Mouse (Mus musculus) midbrain, embryonic 14.5 days (tissue): ENCODE data around the gene Frmd3. TPM values are rescaled to one million over a fixed set of nuclear protein-coding genes. Genes with fewer than 3 reads are reported as not detected.

Experiments used
- ATAC-seq: fragments of 200-750 bp; cut with Nextera tagmentation; 2 replicates; pipeline ENCODE4 v1.8.0; 2017; ENCODE audit warnings: moderate number of reproducible peaks, moderate library complexity; ENCODE audit not compliant: low FRiP score, low TSS enrichment
- DNase-seq: peaks from one replicate; pipeline ENCODE4 v3.0.0-alpha.2; 2015
- H3K27ac ChIP-seq: fragments of 300-500 bp; sonication (generic); replicated peaks from 2 replicates; pipeline ENCODE4 v1.5.1; 2014; ENCODE audit warnings: mild to moderate bottlenecking, low read depth, low read length, moderate library complexity
- H3K27me3 ChIP-seq: fragments of 300-500 bp; sonication (generic); 2 replicates; pipeline ENCODE4 v1.6.1; 2014; ENCODE audit warnings: low read length, control low read depth, mixed read lengths; ENCODE audit not compliant: control insufficient read depth, insufficient read depth
- H3K36me3 ChIP-seq: fragments of 300-500 bp; sonication (generic); 2 replicates; pipeline ENCODE4 v1.6.1; 2014; ENCODE audit warnings: low read length, control low read depth; ENCODE audit not compliant: control insufficient read depth, insufficient read depth
- H3K4me1 ChIP-seq: fragments of 300-500 bp; sonication (generic); 2 replicates; pipeline ENCODE4 v1.6.1; 2014; ENCODE audit warnings: mild to moderate bottlenecking, antibody characterized with exemption, low read length, control low read depth; ENCODE audit not compliant: control insufficient read depth, insufficient read depth
- H3K4me2 ChIP-seq: fragments of 300-500 bp; sonication (generic); 2 replicates; pipeline ENCODE4 v1.6.1; 2014; ENCODE audit warnings: mild to moderate bottlenecking, low read length, moderate library complexity
- H3K4me3 ChIP-seq: fragments of 300-500 bp; sonication (generic); replicated peaks from 2 replicates; pipeline ENCODE4 v1.5.1; 2014; ENCODE audit warnings: low read depth, low read length
- H3K9ac ChIP-seq: fragments of 300-500 bp; sonication (generic); replicated peaks from 2 replicates; pipeline ENCODE4 v1.6.1; 2014; ENCODE audit warnings: mild to moderate bottlenecking, low read length, moderate library complexity
- H3K9me3 ChIP-seq: fragments of 300-500 bp; sonication (generic); 2 replicates; pipeline ENCODE4 v1.6.1; 2016; ENCODE audit warnings: low read length, control low read depth, mixed read lengths; ENCODE audit not compliant: control insufficient read depth
- WGBS: fragments of 180-500 bp; shearing (Covaris S2); extraction: QIAGEN DNeasy Blood & Tissue Kit; methylation state at CpG from one replicate; pipeline ENCODE4 v1.1.7; 2014; 5-methylcytosine and 5-hydroxymethylcytosine counted together
- polyA plus RNA-seq: library from polyadenylated mRNA; unstranded; fragments of >200 nt; fragmentation: Nextera tagmentation; extraction: Ambion mirVana; gene quantifications from 2 replicates; pipeline ENCODE4 v1.2.1, GENCODE M21; 2014

Gene Frmd3
- 29.7 and 30.5 TPM in 2 replicates for polyA plus RNA-seq

GRCm38 (mm10) chr4:74013211-74014047 is at the start of gene Frmd3:
Frmd3 (plus strand) TSS chr4:74013442.
- Histone ChIP-seq H3K36me3 (no peaks in the 10 kb centered on the region), H3K4me2 (peak within 1 kb of the TSS; percentile 78), H3K27ac (peak within 1 kb of the TSS; percentile 93), H3K27me3 (no peaks in the 10 kb centered on the region), H3K4me3 (peak within 1 kb of the TSS; percentile 53), H3K9me3 (no peaks in the 10 kb centered on the region), H3K9ac (peak within 1 kb of the TSS; percentile 70), H3K4me1 (peaks cover 16% of the 10 kb centered on the region)
- WGBS, result under 1% methylated on average over 56 of the region's 56 CpGs
- ATAC-seq (peak; percentile 93), DNase-seq (peak; percentile 88)

GRCm38 (mm10) chr4:73980454-73980853 is 32.8 kb upstream of the Frmd3 start:
- H3K4me1 ChIP-seq, result no peaks in the 10 kb centered on the region
- ATAC-seq (no peak), DNase-seq (no peak)
- H3K27ac ChIP-seq, result no peak overlapping the region
- 88% methylated on average over 3 of the region's 3 CpGs for WGBS
- H3K36me3 ChIP-seq, result no peaks in the 10 kb centered on the region
- H3K4me2 ChIP-seq, result no peak overlapping the region
- no peak overlapping the region for H3K4me3 ChIP-seq
- H3K9ac ChIP-seq, result no peak overlapping the region
- no peaks in the 10 kb centered on the region for H3K9me3 ChIP-seq
- H3K27me3 ChIP-seq, result no peaks in the 10 kb centered on the region

DNA sequence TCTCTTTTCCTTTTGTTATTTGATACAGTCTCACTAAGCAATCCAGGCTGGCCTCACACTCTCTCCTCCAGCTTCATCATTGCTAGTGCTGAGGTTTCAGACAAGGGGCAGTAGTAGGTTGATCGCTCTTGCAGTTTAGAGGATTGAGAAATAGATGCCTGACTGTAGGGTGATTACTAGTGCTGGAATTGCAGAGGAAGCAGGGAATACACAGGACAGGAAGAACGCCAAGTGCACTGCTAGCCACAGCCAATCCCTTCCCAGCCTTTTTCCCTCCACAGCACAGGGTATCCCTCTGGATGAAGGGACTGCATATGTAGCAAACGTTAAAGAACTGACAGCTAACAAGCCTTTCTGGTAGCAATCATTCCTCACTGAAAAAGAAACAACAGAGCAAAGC is 965 bp upstream of the Frmd3 start:
- DNase-seq (peak; percentile 53), ATAC-seq (no peak; the same call in 1 of the 2 replicates)
- H3K4me3 ChIP-seq, result peak overlapping the region; percentile 53
- WGBS, result 29% methylated on average over 3 of the region's 3 CpGs
- peak overlapping the region; percentile 93 for H3K27ac ChIP-seq
- peak overlapping the region; percentile 78 for H3K4me2 ChIP-seq
- no peaks in the 10 kb centered on the region for H3K9me3 ChIP-seq
- no peaks in the 10 kb centered on the region for H3K27me3 ChIP-seq
- peaks cover 16% of the 10 kb centered on the region for H3K4me1 ChIP-seq
- no peaks in the 10 kb centered on the region for H3K36me3 ChIP-seq
- H3K9ac ChIP-seq, result peak overlapping the region; percentile 70

DNA sequence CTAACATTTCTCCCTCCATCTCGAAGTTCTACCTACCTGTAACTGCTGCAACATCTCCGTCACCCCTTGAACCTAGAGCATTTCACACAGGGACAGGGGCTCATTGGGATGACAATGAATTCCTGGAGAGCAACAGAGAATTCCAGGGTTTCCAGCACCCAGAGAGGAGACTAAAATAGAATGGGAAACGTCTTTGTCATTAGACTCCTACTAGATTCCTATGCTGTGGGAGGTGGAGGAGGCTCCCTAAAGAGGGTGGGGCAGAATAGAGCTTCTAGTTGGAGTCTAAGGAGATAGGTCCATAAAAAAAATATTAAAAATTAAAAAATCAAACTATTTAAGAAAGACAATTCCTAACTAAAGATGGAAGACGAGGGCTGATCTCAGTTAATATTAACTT is 542 bp upstream of the Frmd3 start:
- DNase-seq, result peak; percentile 50
- Histone ChIP-seq H3K9me3 (no peaks in the 10 kb centered on the region), H3K4me2 (peak overlapping the region; percentile 78), H3K36me3 (no peaks in the 10 kb centered on the region), H3K27me3 (no peaks in the 10 kb centered on the region), H3K27ac (peak overlapping the region; percentile 93), H3K4me1 (peaks cover 16% of the 10 kb centered on the region), H3K4me3 (peak overlapping the region; percentile 53), H3K9ac (peak overlapping the region; percentile 70)
- 0 out of 2 replicates have a peak, but pooled peaks have one; percentile 11 for ATAC-seq
- 37% methylated on average over 4 of the region's 4 CpGs for WGBS

DNA sequence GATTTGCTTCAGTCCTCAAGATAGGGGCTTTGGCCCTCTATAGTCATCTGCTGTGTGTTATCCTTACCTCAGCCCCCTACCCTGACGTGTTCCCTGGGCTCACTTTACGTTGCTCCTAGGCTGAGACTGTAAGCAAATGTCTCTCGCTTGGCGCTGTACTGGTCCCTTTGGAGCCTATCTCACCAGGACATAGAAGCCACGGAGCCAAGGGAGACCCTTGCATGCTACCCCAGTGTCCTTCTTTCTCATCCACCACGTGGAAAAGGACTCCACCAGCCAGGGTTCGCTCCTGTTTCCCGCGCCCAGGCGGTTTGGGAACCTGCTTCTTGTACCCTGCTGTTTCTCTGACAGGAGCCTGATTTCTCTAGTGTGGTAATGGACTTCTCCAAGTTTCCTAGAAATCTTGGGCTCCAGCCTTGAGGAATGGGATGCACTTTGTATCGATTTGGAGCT is 832 bp downstream of the Frmd3 start:
- H3K9me3 ChIP-seq, result no peaks in the 10 kb centered on the region
- ATAC-seq (no peak), DNase-seq (no peak)
- peak overlapping the region; percentile 93 for H3K27ac ChIP-seq
- H3K27me3 ChIP-seq, result no peaks in the 10 kb centered on the region
- H3K4me1 ChIP-seq, result peaks cover 16% of the 10 kb centered on the region
- 5% methylated on average over 11 of the region's 11 CpGs for WGBS
- peak overlapping the region; percentile 70 for H3K9ac ChIP-seq
- H3K4me2 ChIP-seq, result peak overlapping the region; percentile 78
- no peaks in the 10 kb centered on the region for H3K36me3 ChIP-seq
- H3K4me3 ChIP-seq, result peak overlapping the region; percentile 53

DNA sequence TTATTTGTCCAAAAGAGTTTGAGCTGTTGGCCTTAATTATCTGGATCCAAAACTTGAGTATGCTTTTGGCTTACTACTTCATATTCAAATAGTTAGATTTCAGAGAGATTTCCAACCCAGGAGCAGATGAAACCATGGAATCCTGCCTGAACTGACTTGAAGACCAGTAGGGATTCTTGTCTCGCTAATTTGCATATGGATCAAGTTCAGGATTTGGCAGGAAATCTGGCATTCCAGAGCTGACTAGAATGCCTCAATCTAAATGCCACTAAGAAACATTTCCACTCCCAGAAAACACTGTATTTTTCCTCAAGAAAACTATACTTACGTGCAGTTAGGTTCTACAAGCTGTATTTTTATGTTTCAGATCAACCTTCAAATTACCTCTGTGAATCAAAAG is 6.8 kb downstream of the Frmd3 start:
- Histone ChIP-seq H3K27ac (no peak overlapping the region), H3K9ac (no peak overlapping the region), H3K9me3 (no peaks in the 10 kb centered on the region), H3K4me3 (no peak overlapping the region), H3K36me3 (no peaks in the 10 kb centered on the region), H3K27me3 (no peaks in the 10 kb centered on the region), H3K4me2 (no peak overlapping the region), H3K4me1 (peaks cover 1% of the 10 kb centered on the region)
- 81% methylated on average over 2 of the region's 2 CpGs for WGBS
- DNase-seq (no peak), ATAC-seq (no peak)

DNA sequence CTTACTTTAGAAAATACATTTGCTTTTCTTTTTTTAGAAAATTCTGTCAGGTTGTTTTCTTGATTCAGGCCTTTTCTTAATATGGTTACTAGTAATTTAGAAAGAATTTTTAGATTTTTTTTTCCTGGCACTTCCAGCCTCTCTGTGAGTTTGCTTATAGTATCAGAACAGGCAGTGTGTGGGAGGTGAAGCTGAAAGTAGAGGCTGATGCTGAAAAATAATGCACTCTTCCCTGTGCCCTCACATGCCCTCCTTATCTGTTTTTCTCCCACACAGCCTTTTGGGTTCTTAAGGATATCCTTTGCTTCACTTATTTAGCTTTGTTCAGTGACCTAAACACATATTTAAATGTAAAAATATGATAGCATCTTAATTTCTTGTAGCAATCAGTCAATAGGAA is 30.0 kb downstream of the Frmd3 start:
- H3K9ac ChIP-seq, result no peak overlapping the region
- H3K9me3 ChIP-seq, result no peaks in the 10 kb centered on the region
- no peaks in the 10 kb centered on the region for H3K27me3 ChIP-seq
- H3K4me3 ChIP-seq, result no peak overlapping the region
- H3K36me3 ChIP-seq, result no peaks in the 10 kb centered on the region
- no peak overlapping the region for H3K4me2 ChIP-seq
- no peak overlapping the region for H3K27ac ChIP-seq
- H3K4me1 ChIP-seq, result no peaks in the 10 kb centered on the region
- no peak for DNase-seq
- ATAC-seq, result no peak

DNA sequence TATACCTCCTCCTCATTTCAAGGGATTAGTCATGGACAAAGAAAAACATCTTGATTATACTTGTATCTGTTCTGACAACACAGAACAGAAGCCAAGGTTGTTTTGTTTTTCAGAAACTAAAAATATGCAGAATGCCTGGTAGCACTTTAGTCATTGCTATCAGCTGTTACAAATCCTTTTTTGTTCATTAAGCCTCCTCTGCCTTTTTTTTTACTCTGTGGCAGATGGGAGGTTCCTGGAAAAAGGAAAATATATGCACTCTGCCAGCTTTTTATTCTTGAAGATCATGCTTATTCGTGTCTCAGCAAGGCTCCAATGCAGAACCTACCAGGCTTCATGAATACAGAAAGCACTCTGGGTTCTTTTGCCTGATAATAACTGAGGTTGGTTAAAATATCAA is 38.5 kb downstream of the Frmd3 start:
- 30% methylated on average over 1 of the region's 1 CpGs for WGBS
- Histone ChIP-seq H3K27ac (no peak overlapping the region), H3K27me3 (no peaks in the 10 kb centered on the region), H3K9me3 (no peaks in the 10 kb centered on the region), H3K9ac (no peak overlapping the region), H3K36me3 (no peaks in the 10 kb centered on the region), H3K4me2 (no peak overlapping the region), H3K4me1 (no peaks in the 10 kb centered on the region), H3K4me3 (no peak overlapping the region)
- peak; percentile 4 for DNase-seq
- ATAC-seq, result no peak

- Histone ChIP-seq H3K4me1 (no peaks in the 10 kb centered on the region), H3K9me3 (no peaks in the 10 kb centered on the region), H3K4me2 (no peak overlapping the region), H3K4me3 (no peak overlapping the region), H3K27ac (no peak overlapping the region), H3K27me3 (no peaks in the 10 kb centered on the region), H3K36me3 (no peaks in the 10 kb centered on the region), H3K9ac (no peak overlapping the region)
- DNase-seq, result peak; percentile 17
- no peak for ATAC-seq
- WGBS, result 43% methylated on average over 2 of the region's 2 CpGs
Measured at GRCm38 (mm10) chr4:74076727-74077126, 63.5 kb downstream of the Frmd3 start.
